Comparison of ENCODE assay signal across 23 mouse cellular contexts in the genomic region with DNA sequence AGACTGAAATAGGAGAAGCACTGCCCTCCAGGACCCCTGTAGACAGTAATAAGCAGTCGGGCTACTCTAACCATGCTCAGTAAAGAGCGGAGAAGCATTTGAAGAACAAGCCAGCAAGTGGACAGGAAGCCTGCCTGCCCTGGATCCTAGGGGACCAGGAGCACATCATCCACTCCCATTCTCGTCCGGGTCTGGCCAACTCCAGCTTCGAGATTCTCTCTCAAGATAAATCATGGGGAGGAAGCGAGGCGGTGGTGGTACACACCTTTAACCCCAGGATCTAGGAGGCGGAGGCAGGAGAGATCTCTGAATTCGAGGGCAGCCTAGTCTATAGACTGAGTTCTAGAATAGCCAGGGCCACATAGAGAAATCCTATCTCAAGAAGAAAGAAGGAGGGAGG. TPM values are rescaled to one million over a fixed set of nuclear protein-coding genes. Genes with fewer than 3 reads are reported as not detected.
"Had no signal": no experiment of that assay in that cellular context is flagged by ENCODE, and none has a peak within 500 bp of the region (broad histone marks: within the 10 kb centered on the region; RNA-seq: fewer than 3 reads in every experiment).

No protein-coding gene starts in this region.

- H3K9ac ChIP-seq: lung, embryonic 14.5 days; midbrain, embryonic 12.5 days; neural tube, embryonic 13.5 days; neural tube, embryonic 15.5 days; stomach, embryonic 15.5 days had no signal

- ATAC-seq: midbrain, embryonic 16.5 days had no signal

- H3K4me3 ChIP-seq: midbrain, embryonic 10.5 days; midbrain, embryonic 12.5 days; myocyte; neural tube, embryonic 13.5 days; neural tube, embryonic 15.5 days; stomach, embryonic 15.5 days had no signal

- DNase-seq: lung, embryonic 14.5 days; lung, postnatal 10 days; lung, postnatal 4 days; midbrain, embryonic 14.5 days; retina, postnatal 1 day; right cerebral cortex, adult 18-20 months; right cerebral cortex, postnatal 25 days; right cerebral cortex, postnatal 4 days; thymus, adult 2 months; thymus, postnatal 25 days; thymus, postnatal 4 days had no signal

- H3K27ac ChIP-seq: midbrain, embryonic 10.5 days; midbrain, embryonic 12.5 days; neural tube, embryonic 13.5 days; neural tube, embryonic 15.5 days; stomach, embryonic 15.5 days; stomach, postnatal 0 days had no signal

- H3K4me2 ChIP-seq: lung, embryonic 14.5 days; midbrain, embryonic 12.5 days; neural tube, embryonic 13.5 days; neural tube, embryonic 15.5 days; stomach, embryonic 15.5 days had no signal

- H3K27me3 ChIP-seq: midbrain, embryonic 12.5 days; neural tube, embryonic 13.5 days; neural tube, embryonic 15.5 days; stomach, embryonic 15.5 days had no signal

- H3K4me1 ChIP-seq: midbrain, embryonic 12.5 days; neural tube, embryonic 13.5 days; neural tube, embryonic 15.5 days; stomach, embryonic 15.5 days had no signal

- H3K9me3 ChIP-seq: midbrain, embryonic 10.5 days; midbrain, embryonic 12.5 days; neural tube, embryonic 13.5 days; neural tube, embryonic 15.5 days; stomach, embryonic 15.5 days had no signal

RNA-seq across cellular contexts. Expression of gene Fam186b, which starts 28.5 kb away (rescaled TPM):
- total RNA-seq: megakaryocyte, adult 5-6 weeks; megakaryocyte-erythroid progenitor cell, adult 5-6 weeks had no signal
- polyA plus RNA-seq: neural tube, embryonic 11.5 days; small intestine, adult 2 months; stomach, postnatal 0 days had no signal
